ENCODE assay signal across 18 mouse cellular contexts in the genomic region with DNA sequence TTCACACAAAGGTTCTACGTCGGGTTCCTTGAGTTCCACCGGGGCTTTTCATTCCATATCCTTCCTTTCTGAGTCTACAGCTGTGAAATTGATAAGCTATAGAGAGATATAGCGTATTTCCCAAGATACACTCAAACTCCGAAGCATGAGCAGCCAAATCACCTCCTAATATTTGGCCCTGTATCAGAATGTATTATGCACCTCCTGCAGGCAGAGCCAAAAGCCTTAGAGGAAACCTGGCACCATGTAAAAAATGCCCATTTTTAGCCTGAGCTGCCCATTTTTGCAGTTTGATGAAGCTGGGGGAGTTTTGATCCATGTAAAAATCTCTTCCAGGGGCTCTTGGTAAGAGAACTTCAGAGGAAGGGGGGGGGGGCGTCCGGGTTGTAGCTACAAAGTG. TPM values are rescaled to one million over a fixed set of nuclear protein-coding genes. Genes with fewer than 3 reads are reported as not detected.
"Had no signal": no experiment of that assay in that cellular context is flagged by ENCODE, and none has a peak within 500 bp of the region (broad histone marks: within the 10 kb centered on the region; RNA-seq: fewer than 3 reads in every experiment).

No protein-coding gene starts in this region.

- H3K4me3 ChIP-seq: kidney, embryonic 15.5 days; limb, embryonic 10.5 days; limb, embryonic 13.5 days; liver, embryonic 12.5 days; liver, embryonic 15.5 days; midbrain, embryonic 12.5 days; midbrain, embryonic 15.5 days; neural tube, embryonic 12.5 days; neural tube, embryonic 15.5 days had no signal

- H3K4me1 ChIP-seq: kidney, embryonic 15.5 days; limb, embryonic 10.5 days; limb, embryonic 13.5 days; liver, embryonic 12.5 days; liver, embryonic 15.5 days; midbrain, embryonic 12.5 days; midbrain, embryonic 15.5 days; neural tube, embryonic 12.5 days; neural tube, embryonic 15.5 days had no signal

- ATAC-seq: liver, embryonic 12.5 days; midbrain, embryonic 15.5 days had no signal

- H3K27me3 ChIP-seq: kidney, embryonic 15.5 days; limb, embryonic 13.5 days; liver, embryonic 12.5 days; liver, embryonic 15.5 days; midbrain, embryonic 12.5 days; midbrain, embryonic 15.5 days; neural tube, embryonic 12.5 days; neural tube, embryonic 15.5 days had no signal

- H3K27ac ChIP-seq: kidney, embryonic 15.5 days; limb, embryonic 10.5 days; limb, embryonic 13.5 days; liver, embryonic 12.5 days; liver, embryonic 15.5 days; macrophage; midbrain, embryonic 12.5 days; midbrain, embryonic 15.5 days; neural tube, embryonic 12.5 days; neural tube, embryonic 15.5 days had no signal

- DNase-seq: liver; lung, adult 2 months; lung, postnatal 14 days; retina, postnatal 1 day; right cerebral cortex, postnatal 25 days; spleen, adult 18-20 months; thymus, adult 18-20 months; thymus, postnatal 36 days had no signal

RNA-seq across cellular contexts. Expression of a gene that starts 54.6 kb away (rescaled TPM):
- polyA plus RNA-seq: liver, embryonic 15.5 days; macrophage had no signal
